Mouse (Mus musculus) myocyte (in vitro differentiated cells): ENCODE measurements at regions not wholly inside any gene's neighbourhood (a gene's known extent, or its start where the extent isn't known, plus 50 kb on each side); places are given as distances from the start of the nearest gene placed in this dataset.

ENCODE experiments used
- H3K27me3 ChIP-seq: one replicate; pipeline ENCODE4 v1.6.1; 2011; ENCODE audit not compliant: control insufficient read depth, insufficient read depth, insufficient read length
- H3K36me3 ChIP-seq: one replicate; pipeline ENCODE4 v1.6.1; 2011; ENCODE audit not compliant: control insufficient read depth, insufficient read depth
- H3K4me2 ChIP-seq: one replicate; pipeline ENCODE4 v1.6.1; 2011; ENCODE audit warnings: low read depth, control low read depth
- H3K4me3 ChIP-seq: one replicate; pipeline ENCODE4 v1.5.1; 2011; ENCODE audit warnings: mild to moderate bottlenecking, control low read depth, moderate library complexity
- H3K79me2 ChIP-seq: one replicate; pipeline ENCODE4 v1.6.1; 2011; ENCODE audit not compliant: control insufficient read depth, insufficient read depth
- H3ac ChIP-seq: one replicate; pipeline ENCODE4 v1.6.1; 2011; ENCODE audit not compliant: control insufficient read depth, insufficient read length
- CEBPB ChIP-seq: IDR thresholded peaks from 2 replicates; pipeline ENCODE4 v1.6.1; 2011; ENCODE audit warnings: mild to moderate bottlenecking, moderate library complexity; ENCODE audit not compliant: poor library complexity, insufficient read depth, severe bottlenecking
- E2F4 ChIP-seq: IDR thresholded peaks from one replicate; pipeline ENCODE4 v1.6.1; 2011; ENCODE audit warnings: mild to moderate bottlenecking, control low read depth, moderate library complexity; ENCODE audit not compliant: insufficient read depth
- MAX ChIP-seq: IDR thresholded peaks from one replicate; pipeline ENCODE4 v1.6.1; 2011; ENCODE audit warnings: low read depth, mild to moderate bottlenecking, control low read depth
- MYOD1 ChIP-seq, 3 experiments: IDR thresholded peaks; one replicate each; pipeline ENCODE4 v1.6.1; 2011; ENCODE audit warnings: control low read depth in 2 of 3, low read depth in 2 of 3, mild to moderate bottlenecking in 2 of 3, moderate library complexity in 1 of 3; ENCODE audit not compliant: insufficient read length in 2 of 3, control insufficient read depth in 1 of 3
- MYOG ChIP-seq, 3 experiments: IDR thresholded peaks; one replicate each; pipeline ENCODE4 v1.6.1; 2011; ENCODE audit warnings: control low read depth in 2 of 3, low read depth in 2 of 3, mild to moderate bottlenecking in 2 of 3; ENCODE audit not compliant: insufficient read length in 2 of 3, control insufficient read depth in 1 of 3, insufficient read depth in 1 of 3
- POLR2A ChIP-seq: IDR thresholded peaks from one replicate; pipeline ENCODE4 v1.6.1; 2011; ENCODE audit warnings: low read depth, mild to moderate bottlenecking, control low read depth, moderate library complexity; ENCODE audit not compliant: insufficient read length
- POLR2AphosphoS2 ChIP-seq: IDR thresholded peaks from one replicate; pipeline ENCODE4 v1.6.1; 2011; ENCODE audit warnings: low read depth, control low read depth; ENCODE audit not compliant: insufficient read length
- REST ChIP-seq: IDR thresholded peaks from one replicate; pipeline ENCODE4 v1.6.1; 2011; ENCODE audit warnings: mild to moderate bottlenecking, control low read depth, moderate library complexity; ENCODE audit not compliant: insufficient read depth, insufficient read length
- SRF ChIP-seq: IDR thresholded peaks from one replicate; pipeline ENCODE4 v1.6.1; 2011; ENCODE audit warnings: low read depth; ENCODE audit not compliant: control insufficient read depth, insufficient read length
- TCF12 ChIP-seq: IDR thresholded peaks from one replicate; pipeline ENCODE4 v1.6.1; 2011; ENCODE audit warnings: mild to moderate bottlenecking, control low read depth; ENCODE audit not compliant: poor library complexity, insufficient read depth, severe bottlenecking
- TCF3 ChIP-seq: IDR thresholded peaks from one replicate; pipeline ENCODE4 v1.6.1; 2011; ENCODE audit warnings: low read depth, control low read depth; ENCODE audit not compliant: insufficient read length
- USF1 ChIP-seq: IDR thresholded peaks from one replicate; pipeline ENCODE4 v1.6.1; 2011; ENCODE audit warnings: low read depth, mild to moderate bottlenecking, control low read depth, moderate library complexity

DNA sequence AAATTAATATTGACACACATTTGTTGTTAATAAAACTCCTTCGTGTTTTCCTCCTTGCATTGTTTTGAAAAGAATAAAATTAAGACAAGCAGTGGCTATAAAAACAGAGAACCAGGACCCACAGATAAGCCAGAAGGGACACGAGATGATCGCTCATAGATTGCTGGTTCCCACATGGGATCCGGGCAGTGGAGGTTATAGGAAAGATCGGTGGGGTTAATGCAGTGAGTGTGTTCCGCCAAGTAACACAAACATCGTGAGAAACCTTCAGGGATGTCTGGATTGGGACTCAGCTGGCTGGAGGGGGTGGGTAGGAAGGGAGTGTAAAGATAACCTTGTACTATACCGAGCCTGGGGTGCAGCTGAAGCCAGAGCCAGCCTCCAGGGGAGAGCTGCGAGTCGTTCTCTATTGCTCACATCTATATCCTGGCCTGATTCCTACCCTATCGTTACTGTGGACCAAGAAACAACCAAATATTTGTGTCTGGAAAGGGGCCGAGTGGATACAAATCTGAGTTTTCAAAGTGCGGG lies 116.6 kb upstream of the Egflam start:
- Histone ChIP-seq H3K4me2 (no peak overlapping the region), H3K79me2 (no peaks in the 10 kb centered on the region), H3K27me3 (no peaks in the 10 kb centered on the region), H3ac (no peak overlapping the region), H3K36me3 (no peaks in the 10 kb centered on the region), H3K4me3 (no peak overlapping the region)
- TF ChIP-seq CEBPB, result no peak
- TF ChIP-seq E2F4, result no peak
- TF ChIP-seq REST, result no peak
- TF ChIP-seq TCF3, result no peak
- no peak for TF ChIP-seq MYOG (IDR thresholded peaks at IDR 0.05; ENCODE audit: control insufficient read depth in 1 of 3, insufficient read depth in 1 of 3, insufficient read length in 2 of 3, low read depth in 2 of 3)
- TF ChIP-seq TCF12, result no peak
- TF ChIP-seq MYOD1 (IDR thresholded peaks at IDR 0.05; ENCODE audit: control insufficient read depth in 1 of 3, insufficient read length in 2 of 3, low read depth in 2 of 3), result no peak
- TF ChIP-seq POLR2A, result no peak
- TF ChIP-seq SRF, result no peak
- no peak for TF ChIP-seq USF1
- no peak for TF ChIP-seq POLR2AphosphoS2
- no peak for TF ChIP-seq MAX

DNA sequence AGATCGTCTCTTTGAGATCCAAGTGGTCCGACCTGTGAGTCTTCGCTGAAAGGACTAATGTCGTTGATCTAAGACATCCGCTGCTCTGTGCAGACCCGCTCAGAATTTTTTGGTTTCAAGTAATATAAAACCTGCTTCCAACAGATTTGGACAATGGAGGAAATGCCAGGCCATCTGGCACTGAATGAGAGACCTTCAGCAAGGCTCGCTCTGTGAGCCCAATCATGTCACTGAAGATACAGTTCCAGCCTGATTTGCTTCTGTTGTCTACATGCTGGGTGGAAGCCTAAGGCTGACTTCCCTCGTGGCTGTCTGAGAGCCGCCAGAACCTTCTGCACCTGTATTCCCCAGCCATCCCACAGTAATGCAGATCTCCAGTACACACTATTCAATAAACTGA lies 123.4 kb upstream of the Egflam start:
- Histone ChIP-seq H3K36me3 (no peaks in the 10 kb centered on the region), H3K4me3 (no peak overlapping the region), H3K79me2 (no peaks in the 10 kb centered on the region), H3K27me3 (no peaks in the 10 kb centered on the region), H3ac (no peak overlapping the region), H3K4me2 (no peak overlapping the region)
- TF ChIP-seq E2F4 (no peak), MYOG (IDR thresholded peaks at IDR 0.05; ENCODE audit: control insufficient read depth in 1 of 3, insufficient read depth in 1 of 3, insufficient read length in 2 of 3, low read depth in 2 of 3) (no peak), CEBPB (no peak), USF1 (no peak), POLR2A (no peak), TCF12 (no peak), MYOD1 (IDR thresholded peaks at IDR 0.05; ENCODE audit: control insufficient read depth in 1 of 3, insufficient read length in 2 of 3, low read depth in 2 of 3) (no peak), MAX (no peak), POLR2AphosphoS2 (no peak), SRF (no peak)

DNA sequence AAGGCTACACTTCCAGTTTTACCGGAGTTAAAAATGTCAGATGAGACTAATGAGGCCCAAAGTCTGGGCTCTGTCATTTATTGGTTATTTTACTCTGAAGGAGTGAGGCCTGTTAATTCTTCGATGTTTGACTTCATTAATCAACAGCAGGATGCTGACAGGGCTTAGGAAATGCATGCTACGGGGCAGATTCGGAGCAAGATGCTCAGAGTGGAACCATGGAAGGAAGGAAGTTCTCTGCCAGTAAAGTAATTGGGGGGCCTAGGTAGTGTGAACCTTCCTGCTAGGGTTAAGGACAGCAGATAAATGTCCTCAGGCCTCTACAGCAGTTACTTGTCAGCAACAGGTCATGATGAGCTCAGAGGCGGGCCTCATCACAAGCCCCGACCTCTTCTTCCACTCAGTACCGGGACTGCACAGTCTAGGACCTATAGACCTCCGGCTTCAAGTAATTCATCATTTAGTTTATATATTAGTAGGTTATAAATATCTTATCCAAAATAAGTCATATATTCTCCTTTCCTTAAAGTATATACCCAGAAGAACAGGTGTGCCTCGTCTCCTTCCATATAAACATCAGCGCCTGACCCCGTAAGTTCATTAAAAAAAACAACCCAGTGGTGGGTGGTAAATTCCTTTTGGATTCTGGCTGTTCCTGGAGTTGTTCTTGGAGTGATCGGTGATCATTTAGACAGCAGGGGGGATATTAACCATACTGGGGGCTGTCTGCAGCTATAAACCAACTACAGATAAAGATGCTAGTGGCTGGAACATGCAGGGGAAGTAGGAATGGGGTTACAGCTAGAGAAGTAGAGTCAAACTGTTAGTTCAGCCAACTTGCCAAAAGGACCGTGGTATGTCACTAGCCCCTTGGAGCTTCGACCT lies 124.9 kb upstream of the Egflam start:
- no peak overlapping the region for H3K4me2 ChIP-seq
- TF ChIP-seq POLR2A (no peak), TCF3 (no peak), TCF12 (no peak), MAX (no peak), POLR2AphosphoS2 (no peak), MYOG (IDR thresholded peaks at IDR 0.05; ENCODE audit: control insufficient read depth in 1 of 3, insufficient read depth in 1 of 3, insufficient read length in 2 of 3, low read depth in 2 of 3) (no peak), REST (no peak), USF1 (no peak), MYOD1 (IDR thresholded peaks at IDR 0.05; ENCODE audit: control insufficient read depth in 1 of 3, insufficient read length in 2 of 3, low read depth in 2 of 3) (no peak)
- H3K36me3 ChIP-seq, result no peaks in the 10 kb centered on the region
- H3K27me3 ChIP-seq, result no peaks in the 10 kb centered on the region
- H3ac ChIP-seq, result no peak overlapping the region
- H3K4me3 ChIP-seq, result no peak overlapping the region
- no peaks in the 10 kb centered on the region for H3K79me2 ChIP-seq

DNA sequence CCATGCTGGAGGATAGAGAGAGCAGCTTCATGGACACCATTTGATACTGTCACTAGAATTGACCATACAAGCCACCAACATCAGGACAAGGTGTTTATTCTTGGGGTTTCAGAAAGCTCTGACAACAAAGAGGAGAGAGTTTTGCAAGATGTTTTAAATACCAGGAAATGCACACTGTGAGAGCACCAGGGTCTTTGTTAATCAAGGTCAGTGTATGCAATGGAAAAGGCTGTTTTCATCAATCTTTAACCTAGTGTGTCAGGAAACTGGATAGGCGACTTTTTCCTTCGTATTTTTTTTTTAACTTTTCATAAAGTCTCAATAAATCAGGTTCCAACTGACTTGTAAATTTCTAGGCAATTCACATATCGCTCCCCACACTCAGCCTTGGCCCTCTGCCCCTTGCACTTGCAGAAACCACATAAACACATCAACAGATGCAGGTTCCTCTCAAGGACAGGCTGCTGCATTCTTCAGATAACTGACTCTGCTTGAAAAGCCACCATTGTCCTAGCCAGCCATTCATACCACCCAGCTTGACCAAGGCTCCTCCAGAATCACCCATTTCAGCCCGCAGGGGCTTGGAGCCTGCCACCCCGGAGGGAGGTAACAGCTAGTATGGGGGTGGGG lies 132.9 kb upstream of the Egflam start:
- H3K4me3 ChIP-seq, result no peak overlapping the region
- TF ChIP-seq MYOD1 (IDR thresholded peaks at IDR 0.05; ENCODE audit: control insufficient read depth in 1 of 3, insufficient read length in 2 of 3, low read depth in 2 of 3) (peak in 1 of 3 experiments; percentile 53), POLR2AphosphoS2 (no peak), MYOG (IDR thresholded peaks at IDR 0.05; ENCODE audit: control insufficient read depth in 1 of 3, insufficient read depth in 1 of 3, insufficient read length in 2 of 3, low read depth in 2 of 3) (peak; percentile 2 to 62 (median 8))
- H3K79me2 ChIP-seq, result no peaks in the 10 kb centered on the region
- no peak overlapping the region for H3K4me2 ChIP-seq
- no peak overlapping the region for H3ac ChIP-seq
- H3K36me3 ChIP-seq, result no peaks in the 10 kb centered on the region
- no peaks in the 10 kb centered on the region for H3K27me3 ChIP-seq
